Mouse (Mus musculus): Measurements from ENCODE around the gene Hyal1. TPM values are rescaled to one million over a fixed set of nuclear protein-coding genes. Genes with fewer than 3 reads are reported as not detected.
A peak's percentile ranks its signal among the peaks of the same experiment; 100 is the strongest.

The Hyal1 gene
- total RNA-seq, 2 experiments from 2014 or later: 7.1 TPM; not detected in 1

GRCm38 (mm10) chr9:107590058-107590772 is 13.5 kb downstream of the Hyal1 start:
- ATAC-seq (replicated peaks; ENCODE audit: low FRiP score, poor library complexity, severe bottlenecking): peak; percentile 63

GRCm38 (mm10) chr9:107590773-107591060 is 14.0 kb downstream of the Hyal1 start:
- no peak for ATAC-seq (replicated peaks; ENCODE audit: low FRiP score, poor library complexity, severe bottlenecking)

- ATAC-seq (replicated peaks; ENCODE audit: low FRiP score, poor library complexity, severe bottlenecking): no peak
Observed at GRCm38 (mm10) chr9:107593101-107593976, 16.6 kb downstream of the Hyal1 start.

- no peak for ATAC-seq (replicated peaks; ENCODE audit: low FRiP score, poor library complexity, severe bottlenecking)
Observed at GRCm38 (mm10) chr9:107594281-107595062, 17.7 kb downstream of the Hyal1 start.

GRCm38 (mm10) chr9:107596619-107597569 is 20.2 kb downstream of the Hyal1 start:
- no peak for ATAC-seq (replicated peaks; ENCODE audit: low FRiP score, poor library complexity, severe bottlenecking)

GRCm38 (mm10) chr9:107598385-107598784 is 21.7 kb downstream of the Hyal1 start:
- no peak for ATAC-seq (replicated peaks; ENCODE audit: low FRiP score, poor library complexity, severe bottlenecking)

- ATAC-seq (replicated peaks; ENCODE audit: low FRiP score, poor library complexity, severe bottlenecking): no peak
Observed at GRCm38 (mm10) chr9:107599433-107599832, 22.7 kb downstream of the Hyal1 start.

- no peak for ATAC-seq (replicated peaks; ENCODE audit: low FRiP score, poor library complexity, severe bottlenecking)
Observed at GRCm38 (mm10) chr9:107599842-107600241, 23.1 kb downstream of the Hyal1 start.

- no peak for ATAC-seq (replicated peaks; ENCODE audit: low FRiP score, poor library complexity, severe bottlenecking)
Observed at GRCm38 (mm10) chr9:107600745-107601144, 24.0 kb downstream of the Hyal1 start.

GRCm38 (mm10) chr9:107601275-107601674 is 24.5 kb downstream of the Hyal1 start:
- no peak for ATAC-seq (replicated peaks; ENCODE audit: low FRiP score, poor library complexity, severe bottlenecking)

GRCm38 (mm10) chr9:107602068-107602648 is 25.4 kb downstream of the Hyal1 start:
- peak; percentile 80 for ATAC-seq (replicated peaks; ENCODE audit: low FRiP score, poor library complexity, severe bottlenecking)

GRCm38 (mm10) chr9:107603251-107603650 is 26.5 kb downstream of the Hyal1 start:
- no peak for ATAC-seq (replicated peaks; ENCODE audit: low FRiP score, poor library complexity, severe bottlenecking)

GRCm38 (mm10) chr9:107605041-107605661 is 28.4 kb downstream of the Hyal1 start:
- ATAC-seq (replicated peaks; ENCODE audit: low FRiP score, poor library complexity, severe bottlenecking): no peak

GRCm38 (mm10) chr9:107606591-107606990 is 29.9 kb downstream of the Hyal1 start:
- no peak for ATAC-seq (replicated peaks; ENCODE audit: low FRiP score, poor library complexity, severe bottlenecking)

GRCm38 (mm10) chr9:107607036-107607435 is 30.3 kb downstream of the Hyal1 start:
- ATAC-seq (replicated peaks; ENCODE audit: low FRiP score, poor library complexity, severe bottlenecking): no peak

GRCm38 (mm10) chr9:107607653-107608245 is 31.0 kb downstream of the Hyal1 start:
- ATAC-seq (replicated peaks; ENCODE audit: low FRiP score, poor library complexity, severe bottlenecking): no peak

- no peak for ATAC-seq (replicated peaks; ENCODE audit: low FRiP score, poor library complexity, severe bottlenecking)
Observed at GRCm38 (mm10) chr9:107608741-107609432, 32.2 kb downstream of the Hyal1 start, which contains the start of gene Sema3b. TSS of gene Sema3b (minus strand) at chr9:107609229.
